Mouse (Mus musculus) testis, adult 2 months (tissue): ENCODE data around the gene Il23a.

Experiments
- CTCF ChIP-seq: fragments of 200-500 bp; IDR thresholded peaks from 2 replicates; pipeline ENCODE4 v1.5.1; 2012; ENCODE audit warnings: low read depth, mild to moderate bottlenecking, inconsistent platforms, low read length, moderate library complexity; ENCODE audit not compliant: control insufficient read depth, insufficient read depth, insufficient replicate concordance
- POLR2A ChIP-seq: fragments of 200-500 bp; IDR thresholded peaks from 2 replicates; pipeline ENCODE4 v1.6.1; 2012; ENCODE audit warnings: low read depth, mild to moderate bottlenecking, inconsistent platforms, low read length, moderate library complexity; ENCODE audit not compliant: control insufficient read depth

- no peak for TF ChIP-seq CTCF
- TF ChIP-seq POLR2A: no peak
Measured at GRCm38 (mm10) chr10:128347541-128347940, 49.0 kb upstream of the Il23a start.
